Mouse (Mus musculus) heart, postnatal 14 days (tissue): ENCODE measurements around the gene Ahnak. TPM values are rescaled to one million over a fixed set of nuclear protein-coding genes. Genes with fewer than 3 reads are reported as not detected.
A peak's percentile ranks its signal among the peaks of the same experiment; 100 is the strongest.

Source experiments
- DNase-seq, 2 experiments: peaks; one replicate each; pipeline ENCODE4 v3.0.0; 2021 to 2022
- intact Hi-C: fragments of 180-260 bp; cut with DNase I; formaldehyde crosslinking; loops from one replicate; pipeline ENCODE4 v1.15.1; 2025
- total RNA-seq, 2 experiments: library from RNA; stranded (reverse); gene quantifications; 2 replicates each; pipeline ENCODE4 v1.2.3; 2021

Ahnak gene
- total RNA-seq, 2 experiments from 2014 or later = 288 to 310 TPM

DNA sequence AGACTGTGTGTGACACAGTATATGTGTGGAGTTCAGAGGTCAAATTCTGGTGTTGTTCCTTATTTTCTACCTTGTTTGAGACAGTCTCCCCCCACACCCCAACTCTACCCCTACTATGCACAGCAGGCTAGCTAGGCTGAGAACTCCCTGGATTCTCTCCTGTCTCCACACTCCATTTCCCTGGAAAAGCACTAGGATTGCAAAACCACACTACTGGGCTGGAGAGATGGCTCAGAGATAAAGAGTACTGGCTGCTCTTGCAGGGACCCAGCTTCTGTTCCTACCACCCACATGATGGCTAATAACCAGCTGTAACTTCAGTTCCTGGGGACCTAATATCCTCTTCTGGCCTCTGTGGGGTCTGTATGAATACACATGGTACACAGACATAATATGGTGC, 68.6 kb downstream of the Ahnak start:
- intact Hi-C loops = no loop called here
- DNase-seq = no peak

- DNase-seq = no peak
- intact Hi-C loops = no loop called here
Measured at GRCm38 (mm10) chr19:9058331-9058884, 69.3 kb downstream of the Ahnak start.

DNA sequence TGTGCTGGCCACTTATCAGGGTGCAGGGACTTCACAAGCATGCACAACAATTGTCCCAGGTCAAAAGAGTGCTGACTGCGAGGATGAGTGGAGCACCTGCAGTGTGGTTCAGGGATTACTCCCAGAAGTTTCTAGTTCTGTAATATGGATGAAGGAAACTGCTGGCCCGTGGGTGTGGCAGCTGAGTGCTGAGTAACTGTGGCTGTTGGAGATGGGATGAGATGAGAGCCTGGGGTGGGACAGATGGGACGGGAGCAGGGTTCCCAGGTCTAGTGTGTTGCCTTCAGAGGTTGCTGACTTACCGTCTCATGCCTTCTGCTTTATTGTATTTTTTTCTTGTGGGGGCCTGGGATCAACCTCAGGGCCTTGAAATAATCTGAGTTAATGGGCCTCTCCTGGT, 69.9 kb downstream of the Ahnak start:
- DNase-seq = no peak

GRCm38 (mm10) chr19:9059391-9059790, 70.3 kb downstream of the Ahnak start:
- intact Hi-C loops = no loop called here
- no peak for DNase-seq

More for the DNA sequence above, 69.9 kb downstream of the Ahnak start:
- intact Hi-C loops = no loop called here

GRCm38 (mm10) chr19:9060103-9060502, 71.0 kb downstream of the Ahnak start:
- no peak for DNase-seq
- intact Hi-C loops = no loop called here

DNA sequence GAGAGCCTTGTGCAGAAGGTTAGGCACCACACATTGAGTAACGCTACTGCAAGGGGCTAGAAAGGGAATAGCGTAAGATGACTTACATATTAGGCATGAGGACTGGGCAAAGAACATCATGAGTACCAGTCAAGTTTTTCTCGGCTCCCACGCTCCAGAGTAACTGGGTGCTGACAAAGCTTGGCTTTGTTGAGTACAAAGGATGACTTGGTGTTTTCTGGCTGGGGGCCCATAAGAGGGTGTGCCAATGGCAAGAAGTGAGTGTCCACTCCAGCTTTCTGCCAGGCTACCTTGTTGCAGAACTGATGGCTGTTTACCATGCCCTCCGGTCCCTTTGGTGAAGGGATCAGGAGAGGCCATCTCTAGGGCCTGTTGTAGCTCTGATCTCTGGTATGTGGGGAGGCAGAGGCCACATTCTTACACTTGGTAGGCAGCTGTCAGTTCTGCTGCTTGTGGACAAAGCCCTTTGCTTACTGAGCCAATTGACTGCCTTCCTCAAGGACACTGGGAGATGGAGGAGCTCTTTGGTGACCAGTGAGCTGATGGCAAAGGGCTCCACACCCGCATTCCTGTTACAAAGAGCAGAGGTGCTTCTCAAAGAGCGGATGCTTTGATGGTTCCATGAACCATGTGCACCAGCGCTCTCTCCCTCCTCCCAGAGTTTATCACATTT, 72.3 kb downstream of the Ahnak start:
- no peak for DNase-seq
- intact Hi-C loops = no loop called here

- DNase-seq = no peak
- intact Hi-C loops = no loop called here
Measured at GRCm38 (mm10) chr19:9062822-9063221, 73.7 kb downstream of the Ahnak start.

- intact Hi-C loops = no loop called here
- DNase-seq = no peak
Measured at GRCm38 (mm10) chr19:9063831-9064230, 74.7 kb downstream of the Ahnak start.

DNA sequence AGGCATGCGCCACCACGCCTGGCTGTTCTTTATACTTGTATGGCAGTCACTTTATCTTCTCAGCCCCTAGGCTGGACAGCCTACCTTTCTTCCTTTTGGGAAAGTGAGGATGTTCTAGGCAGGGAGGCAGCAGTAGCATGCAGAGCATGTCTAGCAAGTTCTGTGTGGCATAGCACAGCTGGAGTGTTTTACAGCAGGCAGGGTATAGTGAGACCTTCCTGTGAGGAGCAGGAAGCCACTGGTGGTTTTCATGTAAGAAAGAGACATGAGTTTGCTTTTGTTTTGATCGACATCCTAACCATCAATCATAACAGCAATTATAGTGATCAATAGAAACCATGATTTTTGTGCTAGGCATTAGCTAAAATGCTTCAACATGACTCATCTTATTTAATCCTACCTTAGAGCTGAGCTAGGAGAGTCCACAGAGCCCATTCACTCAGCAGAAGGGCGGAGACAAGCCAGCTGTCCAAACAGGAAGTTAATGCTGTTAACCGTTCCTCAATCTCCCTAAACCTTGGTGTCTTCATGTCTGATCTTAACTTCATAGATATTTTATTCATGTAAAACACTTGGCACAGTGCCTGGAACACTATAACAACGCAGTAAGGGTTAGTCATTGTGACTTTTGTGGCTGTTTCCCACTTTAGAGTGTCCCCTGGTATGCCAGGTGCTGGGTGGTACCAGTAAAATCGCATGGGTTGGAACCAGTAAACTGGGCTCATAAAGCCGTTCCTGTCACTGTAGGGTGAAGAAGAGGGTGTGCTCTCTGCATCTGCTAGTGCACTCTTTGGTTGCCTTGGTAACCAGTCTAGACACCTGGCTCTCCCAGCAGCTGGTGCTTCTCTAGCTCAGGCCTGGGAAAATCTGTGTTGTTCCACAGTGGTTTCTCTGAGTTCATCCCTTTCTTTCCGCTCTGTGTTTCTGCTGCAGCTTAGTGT, 76.8 kb downstream of the Ahnak start:
- no peak for DNase-seq
- intact Hi-C loops = no loop called here

- intact Hi-C loops = no loop called here
- no peak for DNase-seq
Measured at GRCm38 (mm10) chr19:9067292-9067691, 78.2 kb downstream of the Ahnak start.

DNA sequence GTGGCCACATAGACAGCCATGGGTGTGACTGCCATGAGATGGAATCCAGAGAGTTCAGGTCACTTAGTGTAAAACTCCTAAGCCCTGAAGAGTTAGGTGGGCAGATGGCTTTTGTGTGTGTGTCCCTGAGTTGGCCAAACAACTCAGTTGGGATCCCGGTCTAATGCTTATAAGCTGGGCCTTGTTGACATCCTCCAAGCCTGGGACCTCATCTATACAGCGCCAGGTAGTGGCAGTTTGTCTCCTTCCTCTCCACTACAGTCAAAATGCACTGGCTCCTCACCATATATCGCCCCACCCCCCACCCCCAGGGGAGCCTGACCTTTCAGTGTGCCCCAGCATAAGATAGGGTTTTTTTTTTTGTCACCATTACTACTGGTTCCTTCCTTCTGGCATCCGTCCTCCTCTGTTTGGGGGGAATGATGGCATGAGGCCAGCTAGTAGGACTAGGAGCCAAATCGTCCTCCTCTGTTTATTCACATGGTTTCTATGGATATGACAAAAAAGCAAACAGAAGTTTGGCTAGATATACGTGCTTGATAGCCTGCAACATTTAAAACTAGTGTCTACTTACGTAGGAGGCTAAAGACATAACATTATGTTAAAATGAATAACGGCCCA, 80.7 kb downstream of the Ahnak start:
- intact Hi-C loops = loop anchor here (2.0 to 5.0 kb wide), 2 partner anchors 37 to 77 kb away; no protein-coding TSS in a partner anchor
- DNase-seq = peak in 1 of 2 experiments; percentile 54

GRCm38 (mm10) chr19:9070316-9070715, 81.2 kb downstream of the Ahnak start:
- no peak for DNase-seq
- intact Hi-C loops = loop anchor here (2.0 to 5.0 kb wide), 2 partner anchors 38 to 78 kb away; no protein-coding TSS in a partner anchor

GRCm38 (mm10) chr19:9071456-9072156, 82.5 kb downstream of the Ahnak start:
- DNase-seq = peak; percentile 78 to 80
- intact Hi-C loops = loop anchor here (2.0 to 5.0 kb wide), 2 partner anchors 39 to 79 kb away; no protein-coding TSS in a partner anchor

DNA sequence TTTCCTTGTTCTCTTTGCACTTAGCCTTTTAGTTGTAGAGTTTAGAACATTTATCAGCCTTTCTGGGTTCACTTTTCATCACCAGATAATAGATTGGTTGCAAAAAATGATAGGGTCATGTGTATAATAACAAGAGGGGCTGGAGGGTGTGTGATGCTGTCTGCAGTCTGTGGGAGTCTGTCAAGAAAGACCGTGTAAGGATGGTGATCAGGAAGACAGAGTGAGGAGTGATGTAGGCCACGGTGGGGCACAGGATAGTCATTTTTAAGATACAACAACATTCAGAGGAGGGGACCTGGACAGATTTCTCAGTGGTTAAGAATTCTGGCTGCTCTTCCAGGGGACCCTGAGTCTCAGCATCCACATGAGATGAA, 83.1 kb downstream of the Ahnak start:
- intact Hi-C loops = loop anchor here (5.0 kb wide), 1 partner anchor 40 kb away; no protein-coding TSS in a partner anchor
- no peak for DNase-seq

DNA sequence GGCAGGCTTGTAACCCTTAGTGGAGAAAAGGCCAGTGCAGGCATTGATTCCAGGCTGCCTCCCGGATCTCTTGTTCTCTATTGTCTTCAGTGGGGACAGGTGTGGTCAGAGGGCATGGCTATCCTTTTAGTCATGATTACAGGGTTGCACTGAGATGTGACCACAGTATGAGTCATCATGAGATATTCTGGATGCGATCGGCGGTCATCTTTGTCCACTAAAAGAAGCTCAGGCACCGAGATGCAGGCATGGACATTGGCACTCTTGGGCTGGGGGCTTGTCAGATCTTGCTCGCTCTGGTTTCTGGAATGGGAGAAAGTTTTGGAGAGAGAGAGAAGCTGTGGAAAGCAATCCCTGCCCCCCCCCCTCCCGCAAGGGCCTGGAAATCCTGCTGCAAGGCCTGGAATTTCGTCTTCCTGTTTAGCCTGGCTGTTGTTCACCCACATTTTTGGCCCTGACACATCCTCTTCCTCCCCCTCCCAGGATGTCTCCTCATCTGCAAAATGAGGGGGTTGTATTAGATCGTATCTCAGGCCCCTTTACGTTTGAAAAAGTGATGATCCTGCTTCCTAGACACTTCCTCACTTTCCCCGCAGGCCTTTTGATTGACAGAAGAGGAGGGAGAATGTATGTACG, 84.8 kb downstream of the Ahnak start:
- DNase-seq = no peak
- intact Hi-C loops = loop anchor here (5.0 kb wide), 1 partner anchor 42 kb away; no protein-coding TSS in a partner anchor

DNA sequence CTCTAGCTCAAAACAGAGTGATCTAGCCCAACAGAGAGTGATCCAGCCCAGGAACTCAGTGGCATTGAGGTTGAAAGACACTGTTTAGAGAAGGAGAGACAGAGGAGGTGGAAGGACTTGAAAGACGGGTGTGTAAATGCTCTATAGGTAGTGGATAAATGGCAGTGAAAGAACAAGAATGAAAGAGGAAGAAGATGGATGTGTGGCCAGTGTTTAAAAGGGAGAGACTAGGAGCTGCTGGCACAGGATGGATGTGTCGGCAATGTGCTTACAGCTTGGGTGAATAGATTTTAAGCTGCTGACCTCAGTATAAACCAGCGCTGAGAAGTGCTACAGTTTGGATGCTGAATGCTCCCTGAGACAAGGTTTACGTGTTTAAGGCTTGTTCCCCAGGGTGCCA, 85.3 kb downstream of the Ahnak start:
- intact Hi-C loops = loop anchor here (5.0 kb wide), 1 partner anchor 42 kb away; no protein-coding TSS in a partner anchor
- DNase-seq = no peak

DNA sequence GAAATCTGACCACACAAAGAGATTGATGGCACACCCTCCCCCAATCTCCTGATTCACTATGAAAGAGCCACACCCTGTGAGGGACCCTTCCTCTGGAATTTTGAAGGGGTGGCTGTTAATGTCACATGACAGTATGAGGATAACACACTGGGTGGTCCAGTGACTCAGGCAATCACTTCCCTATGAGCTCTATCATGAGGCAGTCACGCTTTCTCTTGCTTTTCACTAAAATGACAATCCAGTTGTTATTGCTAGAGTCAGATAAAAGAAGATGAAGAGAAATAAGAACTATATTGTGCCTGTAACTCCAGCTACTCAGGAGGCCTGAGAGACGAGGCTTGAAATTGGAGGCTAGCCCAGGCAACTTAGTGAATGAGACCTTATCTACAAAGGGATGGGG, 86.5 kb downstream of the Ahnak start:
- DNase-seq = no peak
- intact Hi-C loops = no loop called here

- intact Hi-C loops = no loop called here
Measured at GRCm38 (mm10) chr19:9076035-9076434, 87.0 kb downstream of the Ahnak start.

GRCm38 (mm10) chr19:9076982-9077660, 88.0 kb downstream of the Ahnak start:
- intact Hi-C loops = no loop called here
- no peak for DNase-seq

More at GRCm38 (mm10) chr19:9076035-9076434, 87.0 kb downstream of the Ahnak start:
- no peak for DNase-seq
